Mouse (Mus musculus) A20 (cell line): ENCODE measurements around the gene Ccdc51.
A peak's percentile ranks its signal among the peaks of the same experiment; 100 is the strongest.
"Not testable (repeated sequence)": the region's sequence is repeated elsewhere in the genome, so short reads cannot be mapped to it uniquely, and the experiment has no call there.

Experiments
- DNase-seq: peaks from one replicate; pipeline ENCODE4 v3.0.0-alpha.2; 2011; ENCODE audit warnings: low read depth, low spot score

Ccdc51 gene

GRCm38 (mm10) chr9:109122553-109123085, 40.3 kb downstream of the Ccdc51 start:
- DNase-seq: peak; percentile 55

- no peak for DNase-seq
These were observed 41.0 kb downstream of the Ccdc51 start for GRCm38 (mm10) chr9:109123266-109123665.

- peak; percentile 6 for DNase-seq
These were observed 41.9 kb downstream of the Ccdc51 start for GRCm38 (mm10) chr9:109124164-109124563.

- no peak for DNase-seq
These were observed 42.8 kb downstream of the Ccdc51 start for GRCm38 (mm10) chr9:109125043-109125442.

GRCm38 (mm10) chr9:109125481-109125880, 43.2 kb downstream of the Ccdc51 start:
- no peak for DNase-seq

GRCm38 (mm10) chr9:109127076-109127475, 44.8 kb downstream of the Ccdc51 start:
- no peak for DNase-seq

- DNase-seq: peak; percentile 10
These were observed 45.9 kb downstream of the Ccdc51 start for GRCm38 (mm10) chr9:109128211-109128610.

GRCm38 (mm10) chr9:109130076-109130475, 47.8 kb downstream of the Ccdc51 start:
- no peak for DNase-seq

GRCm38 (mm10) chr9:109140414-109140813, 58.1 kb downstream of the Ccdc51 start:
- not testable (repeated sequence) for DNase-seq
